Mouse (Mus musculus): ENCODE results near the gene Gm11549.

DNA sequence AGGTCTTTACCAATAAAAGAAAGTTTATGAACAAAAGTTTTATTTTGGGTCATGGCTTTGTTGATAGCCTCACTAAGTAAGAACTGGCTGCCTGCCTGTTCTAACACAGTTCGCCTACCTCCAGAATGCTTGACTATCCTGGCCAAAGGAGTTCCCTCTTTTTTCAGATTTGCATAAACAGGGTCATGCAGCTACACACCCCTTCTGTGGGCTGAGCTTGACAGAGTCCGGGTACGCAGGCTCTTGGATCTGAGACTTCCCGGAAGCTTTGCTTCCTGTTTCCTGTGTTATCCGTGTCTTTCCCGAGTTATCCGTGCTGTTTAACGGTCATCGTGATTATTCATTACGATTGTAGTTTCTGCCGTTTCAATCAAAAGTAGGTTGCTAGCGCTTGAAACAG lies 14.4 kb upstream of the Gm11549 start:
- TF ChIP-seq MAFK (IDR thresholded peaks at IDR 0.05; ENCODE audit: insufficient read depth, low read depth, low read length) (no peak), HCFC1 (IDR thresholded peaks at IDR 0.05; ENCODE audit: borderline replicate concordance, insufficient read depth, low read length) (no peak), ZC3H11A (IDR thresholded peaks at IDR 0.05; ENCODE audit: borderline replicate concordance, low read depth, low read length) (no peak)
